Mouse (Mus musculus): ENCODE data around the gene Nat14.

- no peak for TF ChIP-seq CTCF (IDR thresholded peaks at IDR 0.05; ENCODE audit: low read depth, low read length)
- TF ChIP-seq POLR2A (IDR thresholded peaks at IDR 0.05; ENCODE audit: borderline replicate concordance, low read depth, low read length) = no peak
These were observed 1.9 kb upstream of the Nat14 start for GRCm38 (mm10) chr7:4919971-4920370.
